Mouse (Mus musculus) thymus, postnatal 4 days (tissue): ENCODE measurements around the gene Foxe1.
A peak's percentile ranks its signal among the peaks of the same experiment; 100 is the strongest.

ENCODE experiments used
- DNase-seq: peaks from one replicate; pipeline ENCODE4 v3.0.0; 2021

The Foxe1 gene

GRCm38 (mm10) chr4:46347580-46348515 lies 4.4 kb downstream of the Foxe1 start:
- DNase-seq = no peak

GRCm38 (mm10) chr4:46348897-46349296 lies 5.5 kb downstream of the Foxe1 start:
- DNase-seq = no peak

- DNase-seq = no peak
Measured at GRCm38 (mm10) chr4:46349530-46349929, 6.1 kb downstream of the Foxe1 start.

- DNase-seq = no peak
Measured at GRCm38 (mm10) chr4:46353045-46353444, 9.6 kb downstream of the Foxe1 start.

- DNase-seq = peak; percentile 86
Measured at GRCm38 (mm10) chr4:46356351-46357133, 13.1 kb downstream of the Foxe1 start.

- DNase-seq = no peak
Measured at GRCm38 (mm10) chr4:46359539-46360253, 16.3 kb downstream of the Foxe1 start.

- DNase-seq = no peak
Measured at GRCm38 (mm10) chr4:46361258-46361657, 17.8 kb downstream of the Foxe1 start.

- DNase-seq = no peak
Measured at GRCm38 (mm10) chr4:46364360-46364759, 21.0 kb downstream of the Foxe1 start.

- no peak for DNase-seq
Measured at GRCm38 (mm10) chr4:46367487-46367959, 24.1 kb downstream of the Foxe1 start.

GRCm38 (mm10) chr4:46369070-46369469 lies 25.7 kb downstream of the Foxe1 start:
- no peak for DNase-seq

- no peak for DNase-seq
Measured at GRCm38 (mm10) chr4:46370406-46370805, 27.0 kb downstream of the Foxe1 start.

- no peak for DNase-seq
Measured at GRCm38 (mm10) chr4:46371030-46371429, 27.6 kb downstream of the Foxe1 start.

GRCm38 (mm10) chr4:46374455-46374854 lies 31.0 kb downstream of the Foxe1 start:
- peak; percentile 62 for DNase-seq

- peak; percentile 88 for DNase-seq
Measured at GRCm38 (mm10) chr4:46374869-46375368, 31.5 kb downstream of the Foxe1 start.

- DNase-seq = no peak
Measured at GRCm38 (mm10) chr4:46388556-46388955, 45.1 kb downstream of the Foxe1 start.

- peak; percentile 97 for DNase-seq
Measured at GRCm38 (mm10) chr4:46389013-46389611, 45.7 kb downstream of the Foxe1 start, which contains the start of gene Trmo. TSS of gene Trmo (minus strand) at chr4:46389437.

GRCm38 (mm10) chr4:46389612-46390341 lies 46.4 kb downstream of the Foxe1 start:
- DNase-seq = peak; percentile 48

GRCm38 (mm10) chr4:46390390-46390970 lies 47.1 kb downstream of the Foxe1 start:
- DNase-seq = peak; percentile 92

GRCm38 (mm10) chr4:46394388-46394787 lies 51.0 kb downstream of the Foxe1 start:
- DNase-seq = no peak

GRCm38 (mm10) chr4:46395736-46396135 lies 52.3 kb downstream of the Foxe1 start:
- no peak for DNase-seq
